Mouse (Mus musculus) thymus, adult 2 months (tissue): ENCODE measurements at regions not wholly inside any gene's neighbourhood (a gene's known extent, or its start where the extent isn't known, plus 50 kb on each side); places are given as distances from the start of the nearest gene placed in this dataset.

Experiments used
- DNase-seq: peaks from one replicate; pipeline ENCODE4 v3.0.0; 2021
- H3K27ac ChIP-seq: fragments of 200-500 bp; 2 replicates; pipeline ENCODE4 v1.5.1; 2012; ENCODE audit warnings: low read length, control low read depth; ENCODE audit not compliant: control insufficient read depth, insufficient read depth
- H3K27me3 ChIP-seq: fragments of 200-500 bp; 2 replicates; pipeline ENCODE4 v1.6.1; 2012; ENCODE audit warnings: mild to moderate bottlenecking, low read length, moderate library complexity, mixed read lengths; ENCODE audit not compliant: control insufficient read depth, insufficient read depth
- H3K36me3 ChIP-seq: fragments of 200-500 bp; 2 replicates; pipeline ENCODE4 v1.6.1; 2012; ENCODE audit warnings: mild to moderate bottlenecking, low read length, moderate library complexity; ENCODE audit not compliant: control insufficient read depth, insufficient read depth
- H3K4me1 ChIP-seq: fragments of 200-500 bp; replicated peaks from 2 replicates; pipeline ENCODE4 v1.6.1; 2012; ENCODE audit warnings: low read length; ENCODE audit not compliant: control insufficient read depth, insufficient read depth
- H3K4me3 ChIP-seq: fragments of 200-500 bp; 2 replicates; pipeline ENCODE4 v1.5.1; 2012; ENCODE audit warnings: mild to moderate bottlenecking, low read length, control low read depth, moderate library complexity; ENCODE audit not compliant: control insufficient read depth, insufficient read depth
- CTCF ChIP-seq: fragments of 200-500 bp; IDR thresholded peaks from 2 replicates; pipeline ENCODE4 v1.5.1; 2012; ENCODE audit warnings: mild to moderate bottlenecking, control low read depth, low read length, moderate library complexity, borderline replicate concordance; ENCODE audit not compliant: control insufficient read depth, poor library complexity, insufficient read depth; ENCODE audit errors: extremely low read depth
- POLR2A ChIP-seq: fragments of 200-500 bp; IDR thresholded peaks from 2 replicates; pipeline ENCODE4 v1.6.1; 2012; ENCODE audit warnings: mild to moderate bottlenecking, low read length, control low read depth, moderate library complexity; ENCODE audit not compliant: control insufficient read depth, poor library complexity, insufficient read depth; ENCODE audit errors: extremely low read depth
- WGBS: fragments of 180-500 bp; shearing (Covaris S2); methylation state at CpG from one replicate; pipeline ENCODE4 v1.1.7; 2018; 5-methylcytosine and 5-hydroxymethylcytosine counted together

GRCm38 (mm10) chr7:129141942-129142598 is 114.8 kb upstream of the Plpp4 start:
- Histone ChIP-seq H3K27me3 (no peaks in the 10 kb centered on the region), H3K27ac (no peak overlapping the region), H3K4me1 (no peaks in the 10 kb centered on the region), H3K36me3 (no peaks in the 10 kb centered on the region), H3K4me3 (no peak overlapping the region)
- WGBS = 90% methylated on average over 6 of the region's 6 CpGs
- DNase-seq = no peak
- TF ChIP-seq CTCF (no peak), POLR2A (no peak)

GRCm38 (mm10) chr7:129142599-129142949 is 114.3 kb upstream of the Plpp4 start:
- DNase-seq = no peak
- H3K36me3 ChIP-seq = no peaks in the 10 kb centered on the region
- TF ChIP-seq POLR2A (no peak), CTCF (no peak)
- H3K4me3 ChIP-seq = no peak overlapping the region
- 79% methylated on average over 5 of the region's 5 CpGs for WGBS
- H3K27me3 ChIP-seq = no peaks in the 10 kb centered on the region
- H3K27ac ChIP-seq = no peak overlapping the region
- H3K4me1 ChIP-seq = no peaks in the 10 kb centered on the region

- Histone ChIP-seq H3K4me3 (no peak overlapping the region), H3K27me3 (no peaks in the 10 kb centered on the region), H3K27ac (no peak overlapping the region), H3K36me3 (no peaks in the 10 kb centered on the region), H3K4me1 (no peaks in the 10 kb centered on the region)
- 83% methylated on average over 2 of the region's 2 CpGs for WGBS
- no peak for DNase-seq
- no peak for TF ChIP-seq CTCF
- TF ChIP-seq POLR2A = no peak
Measured at GRCm38 (mm10) chr7:129155577-129155976, 101.3 kb upstream of the Plpp4 start.

GRCm38 (mm10) chr7:129169971-129170370 is 86.9 kb upstream of the Plpp4 start:
- H3K27me3 ChIP-seq = no peaks in the 10 kb centered on the region
- TF ChIP-seq CTCF (no peak), POLR2A (no peak)
- H3K4me1 ChIP-seq = no peaks in the 10 kb centered on the region
- no peak overlapping the region for H3K4me3 ChIP-seq
- no peak overlapping the region for H3K27ac ChIP-seq
- DNase-seq = no peak
- WGBS = 90% methylated on average over 7 of the region's 7 CpGs
- H3K36me3 ChIP-seq = no peaks in the 10 kb centered on the region

GRCm38 (mm10) chr7:129190933-129191332 is 65.9 kb upstream of the Plpp4 start:
- 80% methylated on average over 1 of the region's 1 CpGs for WGBS
- no peaks in the 10 kb centered on the region for H3K4me1 ChIP-seq
- no peaks in the 10 kb centered on the region for H3K36me3 ChIP-seq
- TF ChIP-seq CTCF = no peak
- no peak for TF ChIP-seq POLR2A
- DNase-seq = no peak
- no peaks in the 10 kb centered on the region for H3K27me3 ChIP-seq
- H3K4me3 ChIP-seq = no peak overlapping the region
- no peak overlapping the region for H3K27ac ChIP-seq

GRCm38 (mm10) chr7:129207029-129207428 is 49.8 kb upstream of the Plpp4 start:
- H3K27me3 ChIP-seq = no peaks in the 10 kb centered on the region
- no peak for TF ChIP-seq POLR2A
- TF ChIP-seq CTCF = no peak
- no peak overlapping the region for H3K27ac ChIP-seq
- H3K36me3 ChIP-seq = no peaks in the 10 kb centered on the region
- H3K4me1 ChIP-seq = no peaks in the 10 kb centered on the region
- DNase-seq = no peak
- 88% methylated on average over 5 of the region's 5 CpGs for WGBS
- H3K4me3 ChIP-seq = no peak overlapping the region
